ENCODE assay signal across 31 mouse cellular contexts in genomic region chr5:101000436-101000835, GRCm38 (mm10).
"Had no signal": no experiment of that assay in that cellular context is flagged by ENCODE, and none has a peak within 500 bp of the region (broad histone marks: within the 10 kb centered on the region; RNA-seq: fewer than 3 reads in every experiment).

No protein-coding gene starts in this region.

- H3K27me3 ChIP-seq: limb, embryonic 12.5 days; limb, embryonic 13.5 days; limb, embryonic 15.5 days; liver, embryonic 12.5 days; liver, embryonic 13.5 days; liver, embryonic 15.5 days; lung, embryonic 15.5 days; megakaryocyte, embryonic 14.5 days; midbrain, embryonic 12.5 days; midbrain, embryonic 13.5 days; neural tube, embryonic 12.5 days had no signal

- H3K27ac ChIP-seq: left cerebral cortex, adult 2 months; limb, embryonic 10.5 days; limb, embryonic 12.5 days; limb, embryonic 13.5 days; limb, embryonic 15.5 days; liver, embryonic 12.5 days; liver, embryonic 13.5 days; liver, embryonic 14.5 days; liver, embryonic 15.5 days; lung, embryonic 15.5 days; macrophage; midbrain, embryonic 10.5 days; midbrain, embryonic 12.5 days; midbrain, embryonic 13.5 days; neural tube, embryonic 12.5 days had no signal

- H3K9ac ChIP-seq: limb, embryonic 12.5 days; limb, embryonic 13.5 days; limb, embryonic 15.5 days; liver, embryonic 12.5 days; liver, embryonic 13.5 days; liver, embryonic 14.5 days; liver, embryonic 15.5 days; liver, postnatal 0 days; lung, embryonic 14.5 days; lung, embryonic 15.5 days; midbrain, embryonic 12.5 days; midbrain, embryonic 13.5 days; neural tube, embryonic 12.5 days had no signal

- H3K4me3 ChIP-seq: left cerebral cortex, adult 2 months; limb, embryonic 10.5 days; limb, embryonic 12.5 days; limb, embryonic 13.5 days; limb, embryonic 15.5 days; liver, embryonic 12.5 days; liver, embryonic 13.5 days; liver, embryonic 15.5 days; lung, embryonic 15.5 days; megakaryocyte, embryonic 14.5 days; midbrain, embryonic 10.5 days; midbrain, embryonic 12.5 days; midbrain, embryonic 13.5 days; myocyte; neural tube, embryonic 12.5 days had no signal

- H3K4me2 ChIP-seq: limb, embryonic 12.5 days; limb, embryonic 13.5 days; limb, embryonic 15.5 days; liver, embryonic 11.5 days; liver, embryonic 12.5 days; liver, embryonic 13.5 days; liver, embryonic 15.5 days; lung, embryonic 14.5 days; lung, embryonic 15.5 days; midbrain, embryonic 12.5 days; midbrain, embryonic 13.5 days; neural tube, embryonic 12.5 days had no signal

- H3K4me1 ChIP-seq: limb, embryonic 10.5 days; limb, embryonic 12.5 days; limb, embryonic 13.5 days; limb, embryonic 15.5 days; liver, embryonic 12.5 days; liver, embryonic 13.5 days; liver, embryonic 15.5 days; lung, embryonic 15.5 days; megakaryocyte, embryonic 14.5 days; midbrain, embryonic 10.5 days; midbrain, embryonic 12.5 days; midbrain, embryonic 13.5 days; neural tube, embryonic 12.5 days had no signal

- H3K9me3 ChIP-seq: limb, embryonic 10.5 days; limb, embryonic 12.5 days; limb, embryonic 13.5 days; limb, embryonic 15.5 days; liver, embryonic 12.5 days; liver, embryonic 13.5 days; liver, embryonic 15.5 days; lung, embryonic 15.5 days; midbrain, embryonic 10.5 days; midbrain, embryonic 12.5 days; midbrain, embryonic 13.5 days; neural tube, embryonic 12.5 days had no signal

- H3K36me3 ChIP-seq: limb, embryonic 10.5 days; limb, embryonic 12.5 days; limb, embryonic 13.5 days; limb, embryonic 15.5 days; liver, embryonic 12.5 days; liver, embryonic 13.5 days; liver, embryonic 15.5 days; lung, embryonic 15.5 days; midbrain, embryonic 10.5 days; midbrain, embryonic 12.5 days; midbrain, embryonic 13.5 days; neural tube, embryonic 12.5 days had no signal

- ATAC-seq: liver, embryonic 12.5 days; liver, postnatal 0 days; lung, postnatal 0 days; midbrain, embryonic 13.5 days; midbrain, embryonic 16.5 days had no signal

- DNase-seq: left cerebral cortex, postnatal 4 days; liver; liver, embryonic 13.5 days; liver, postnatal 0 days; lung, adult 18-20 months; lung, adult 2 months; lung, embryonic 14.5 days; lung, postnatal 10 days; lung, postnatal 14 days; lung, postnatal 36 days; lung, postnatal 4 days; midbrain, embryonic 14.5 days had no signal
